Mouse (Mus musculus) ES-Bruce4 (cell line): ENCODE results near the gene E430018J23Rik.

Experiments
- CTCF ChIP-seq: IDR thresholded peaks from one replicate; pipeline ENCODE4 v1.8.1; 2011; ENCODE audit warnings: low read depth, low read length
- POLR2A ChIP-seq: IDR thresholded peaks from one replicate; pipeline ENCODE4 v1.8.1; 2011; ENCODE audit warnings: low read length; ENCODE audit not compliant: insufficient read depth

DNA sequence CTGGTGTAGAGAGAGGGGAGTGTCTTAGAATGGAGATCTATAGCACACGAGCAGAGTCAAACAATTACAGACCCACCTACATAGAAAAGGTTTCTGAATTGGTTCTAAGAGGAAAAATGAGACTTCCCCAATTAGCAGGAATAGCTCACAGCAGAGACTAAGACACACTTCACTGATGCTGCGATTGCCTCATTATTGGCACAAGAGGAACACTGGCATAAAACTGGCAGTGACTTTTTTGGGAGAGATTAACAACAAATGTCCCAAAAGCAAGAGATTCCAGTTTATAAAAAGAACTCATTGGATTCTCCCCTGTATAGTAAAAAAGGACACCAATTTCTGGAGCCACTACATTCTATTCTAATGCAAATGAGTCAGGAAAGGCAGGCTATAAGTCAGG is 35.6 kb downstream of the E430018J23Rik start:
- TF ChIP-seq CTCF: no peak
- no peak for TF ChIP-seq POLR2A
